Mouse (Mus musculus) hindbrain, embryonic 15.5 days (tissue): ENCODE measurements around the gene Bag1. TPM values are rescaled to one million over a fixed set of nuclear protein-coding genes. Genes with fewer than 3 reads are reported as not detected.
"Not testable (repeated sequence)": the region's sequence is repeated elsewhere in the genome, so short reads cannot be mapped to it uniquely, and the experiment has no call there.

Source experiments
- ATAC-seq: fragments of 200-750 bp; cut with Nextera tagmentation; 2 replicates; pipeline ENCODE4 v1.8.0; 2017; ENCODE audit warnings: low read depth, moderate number of reproducible peaks, moderate TSS enrichment; ENCODE audit not compliant: low FRiP score
- H3K27ac ChIP-seq: fragments of 300-500 bp; sonication (generic); replicated peaks from 2 replicates; pipeline ENCODE4 v1.5.1; 2015; ENCODE audit warnings: mild to moderate bottlenecking, inconsistent platforms
- H3K27me3 ChIP-seq: fragments of 300-500 bp; sonication (generic); 2 replicates; pipeline ENCODE4 v1.6.1; 2015; ENCODE audit warnings: control low read depth, inconsistent platforms
- H3K36me3 ChIP-seq: fragments of 300-500 bp; sonication (generic); 2 replicates; pipeline ENCODE4 v1.6.1; 2015; ENCODE audit warnings: control low read depth, inconsistent platforms
- H3K4me1 ChIP-seq: fragments of 300-500 bp; sonication (generic); replicated peaks from 2 replicates; pipeline ENCODE4 v1.6.1; 2015; ENCODE audit warnings: control low read depth, inconsistent platforms
- H3K4me2 ChIP-seq: fragments of 300-500 bp; sonication (generic); 2 replicates; pipeline ENCODE4 v1.6.1; 2015; ENCODE audit warnings: moderate library complexity, mild to moderate bottlenecking, inconsistent platforms
- H3K4me3 ChIP-seq: fragments of 300-500 bp; sonication (generic); 2 replicates; pipeline ENCODE4 v1.5.1; 2015; ENCODE audit warnings: mild to moderate bottlenecking, inconsistent platforms
- H3K9ac ChIP-seq: fragments of 300-500 bp; sonication (generic); 2 replicates; pipeline ENCODE4 v1.6.1; 2015; ENCODE audit warnings: inconsistent platforms
- H3K9me3 ChIP-seq: fragments of 300-500 bp; sonication (generic); 2 replicates; pipeline ENCODE4 v1.6.1; 2016; ENCODE audit warnings: control low read depth, inconsistent platforms
- WGBS: fragments of 180-500 bp; shearing (Covaris S2); methylation state at CpG from one replicate; pipeline ENCODE4 v1.1.7; 2015; 5-methylcytosine and 5-hydroxymethylcytosine counted together
- polyA plus RNA-seq: library from polyadenylated mRNA; unstranded; fragments of >200 nt; fragmentation: Nextera tagmentation; extraction: Ambion mirVana; gene quantifications from 2 replicates; pipeline ENCODE4 v1.2.1, GENCODE M21; 2015

Gene Bag1
- polyA plus RNA-seq, 1 experiment from 2014 or later, result 203 TPM

DNA sequence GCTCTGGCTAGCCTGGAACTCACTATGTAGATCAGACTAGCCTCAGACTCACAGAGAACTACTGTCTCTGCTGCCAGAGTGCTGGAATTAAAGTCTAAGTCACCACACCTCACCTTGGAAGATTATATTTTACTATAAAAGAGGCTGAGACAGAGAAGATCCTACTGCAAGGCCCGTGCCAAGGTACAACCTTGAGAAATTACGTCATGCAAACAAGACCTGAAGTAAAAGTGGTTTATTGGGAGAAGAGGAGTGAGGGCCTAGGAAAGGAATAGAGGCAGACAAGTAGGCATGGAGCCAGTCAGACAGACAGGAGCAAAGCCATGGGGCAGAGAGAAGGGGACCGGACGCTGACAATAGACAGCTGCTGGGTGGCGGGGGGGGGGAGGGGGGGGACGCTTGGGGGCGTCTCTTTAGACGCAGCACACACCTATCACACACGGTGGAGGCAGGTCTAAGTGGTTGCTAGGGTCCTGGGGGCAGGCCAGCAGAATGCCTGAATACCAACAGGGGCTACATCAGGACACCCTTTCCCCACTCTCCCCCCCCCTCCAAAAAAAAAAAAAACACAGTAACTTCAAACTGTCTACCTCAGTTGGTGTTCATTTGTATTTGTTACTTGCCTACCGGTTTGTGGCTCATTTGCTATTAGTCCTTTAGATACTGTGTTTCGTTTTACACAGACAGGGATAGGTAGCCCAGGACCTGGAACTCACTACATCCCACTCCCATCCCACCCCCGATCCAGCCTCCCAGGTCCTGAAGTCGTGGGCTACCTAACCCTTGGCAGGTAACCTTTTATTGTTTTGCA is 21.9 kb upstream of the Bag1 start:
- no peaks in the 10 kb centered on the region for H3K27me3 ChIP-seq
- H3K4me2 ChIP-seq, result peak overlapping the region; percentile 74
- peak overlapping the region; percentile 85 for H3K4me3 ChIP-seq
- H3K9ac ChIP-seq, result peak overlapping the region; percentile 82
- WGBS, result 15% methylated on average over 9 of the region's 13 CpGs
- peak overlapping the region; percentile 92 for H3K27ac ChIP-seq
- no peak; the same call in 1 of the 2 replicates for ATAC-seq
- peaks cover 22% of the 10 kb centered on the region for H3K4me1 ChIP-seq
- H3K36me3 ChIP-seq, result peaks cover 21% of the 10 kb centered on the region
- H3K9me3 ChIP-seq, result no peaks in the 10 kb centered on the region

DNA sequence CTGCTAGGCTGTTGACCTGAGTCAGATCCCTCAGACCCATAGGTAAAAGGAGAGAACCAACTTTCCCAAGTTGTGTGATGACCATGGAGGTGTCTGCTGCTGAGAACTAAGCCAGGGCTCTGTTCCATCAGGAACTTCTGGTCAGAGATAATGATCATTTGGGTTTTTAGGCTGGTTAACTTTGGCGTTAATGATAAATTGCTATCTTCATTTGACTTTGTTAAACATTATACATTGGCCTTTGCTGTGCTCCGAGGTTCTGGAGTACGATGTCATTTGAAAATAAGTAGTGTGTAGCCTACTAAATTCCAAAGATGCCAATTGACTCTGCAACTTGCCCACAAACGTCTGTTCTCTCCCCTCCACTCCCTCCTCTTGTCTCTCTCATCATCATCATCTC is 21.1 kb upstream of the Bag1 start:
- Histone ChIP-seq H3K9ac (no peak overlapping the region), H3K27me3 (no peaks in the 10 kb centered on the region), H3K27ac (no peak overlapping the region), H3K4me1 (peaks cover 22% of the 10 kb centered on the region), H3K4me2 (0 out of 2 replicates have a peak overlapping the region, but pooled peaks have one; percentile 74), H3K9me3 (no peaks in the 10 kb centered on the region), H3K4me3 (no peak overlapping the region), H3K36me3 (peaks cover 28% of the 10 kb centered on the region)
- no peak for ATAC-seq
- WGBS, result 80% methylated on average over 4 of the region's 4 CpGs

DNA sequence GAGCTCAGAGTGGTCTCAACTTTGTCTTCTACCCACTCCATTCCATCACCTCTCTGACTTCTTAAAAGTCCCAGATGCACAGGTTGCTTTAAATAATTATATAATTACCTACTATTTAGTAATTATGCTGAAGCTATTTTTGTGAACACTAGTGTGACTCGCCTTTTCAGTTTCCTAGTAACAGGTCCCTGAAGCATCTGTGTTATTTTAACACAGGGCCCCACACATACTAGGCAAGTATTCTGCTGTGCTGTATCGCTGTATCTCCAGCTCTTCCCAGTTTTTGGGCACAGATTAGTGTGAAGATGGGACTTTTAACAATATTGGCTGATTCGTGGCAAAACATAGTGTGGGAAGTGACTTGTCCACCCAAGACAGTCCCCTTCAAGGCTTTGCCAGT is 15.4 kb upstream of the Bag1 start:
- Histone ChIP-seq H3K4me1 (no peaks in the 10 kb centered on the region), H3K9me3 (no peaks in the 10 kb centered on the region), H3K9ac (no peak overlapping the region), H3K36me3 (peaks cover 76% of the 10 kb centered on the region), H3K4me2 (no peak overlapping the region), H3K4me3 (no peak overlapping the region), H3K27ac (no peak overlapping the region), H3K27me3 (no peaks in the 10 kb centered on the region)
- ATAC-seq, result no peak
- WGBS, result 92% methylated on average over 3 of the region's 3 CpGs

DNA sequence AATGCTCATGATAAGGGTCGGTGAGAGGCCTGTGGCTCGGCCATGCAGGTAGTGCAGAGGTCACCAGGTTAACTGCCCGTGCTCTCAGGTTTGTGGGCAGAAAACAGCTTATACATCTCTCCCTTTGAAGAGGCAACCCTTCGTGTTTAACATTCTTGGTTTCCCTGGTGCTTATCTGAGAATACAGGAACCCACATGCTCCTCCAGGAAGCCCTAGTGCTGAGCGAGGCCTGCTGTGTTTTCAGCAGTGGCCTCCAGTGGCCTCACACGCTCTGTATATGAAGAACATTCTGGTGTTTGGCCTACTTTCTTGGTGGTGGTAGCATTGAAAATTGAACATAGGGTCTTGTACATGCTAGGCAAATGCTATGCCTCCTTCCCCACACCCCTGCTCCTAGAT is 7.8 kb upstream of the Bag1 start:
- H3K9ac ChIP-seq, result no peak overlapping the region
- no peaks in the 10 kb centered on the region for H3K9me3 ChIP-seq
- H3K27ac ChIP-seq, result no peak overlapping the region
- WGBS, result 94% methylated on average over 6 of the region's 6 CpGs
- no peak overlapping the region for H3K4me3 ChIP-seq
- no peaks in the 10 kb centered on the region for H3K27me3 ChIP-seq
- ATAC-seq, result no peak
- H3K4me1 ChIP-seq, result no peaks in the 10 kb centered on the region
- H3K36me3 ChIP-seq, result peaks cover 84% of the 10 kb centered on the region
- H3K4me2 ChIP-seq, result no peak overlapping the region

DNA sequence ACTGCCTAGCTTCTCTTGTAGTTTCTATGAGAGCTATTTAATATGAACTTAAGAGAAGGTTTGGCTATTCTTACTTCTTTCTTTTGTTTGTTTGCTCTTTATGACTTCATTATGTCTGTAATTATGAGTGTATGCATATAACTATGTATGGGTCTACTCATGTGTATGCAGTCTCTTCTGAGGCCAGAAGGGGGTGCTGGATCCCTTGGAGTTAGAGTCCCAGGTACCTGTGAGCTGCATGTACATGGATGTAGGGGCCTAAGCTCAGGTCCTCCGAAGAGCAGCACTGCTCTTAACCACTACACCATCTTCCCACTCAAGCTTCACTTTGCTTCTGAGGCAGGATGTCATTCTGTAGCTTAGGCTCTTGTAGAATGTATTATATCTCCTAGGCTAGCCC is 5.4 kb upstream of the Bag1 start:
- H3K4me1 ChIP-seq, result peaks cover 13% of the 10 kb centered on the region
- H3K4me3 ChIP-seq, result no peak overlapping the region
- H3K9ac ChIP-seq, result no peak overlapping the region
- WGBS, result 96% methylated on average over 1 of the region's 1 CpGs
- no peaks in the 10 kb centered on the region for H3K9me3 ChIP-seq
- H3K27me3 ChIP-seq, result no peaks in the 10 kb centered on the region
- H3K27ac ChIP-seq, result no peak overlapping the region
- H3K4me2 ChIP-seq, result no peak overlapping the region
- H3K36me3 ChIP-seq, result peaks cover 61% of the 10 kb centered on the region
- ATAC-seq, result no peak

DNA sequence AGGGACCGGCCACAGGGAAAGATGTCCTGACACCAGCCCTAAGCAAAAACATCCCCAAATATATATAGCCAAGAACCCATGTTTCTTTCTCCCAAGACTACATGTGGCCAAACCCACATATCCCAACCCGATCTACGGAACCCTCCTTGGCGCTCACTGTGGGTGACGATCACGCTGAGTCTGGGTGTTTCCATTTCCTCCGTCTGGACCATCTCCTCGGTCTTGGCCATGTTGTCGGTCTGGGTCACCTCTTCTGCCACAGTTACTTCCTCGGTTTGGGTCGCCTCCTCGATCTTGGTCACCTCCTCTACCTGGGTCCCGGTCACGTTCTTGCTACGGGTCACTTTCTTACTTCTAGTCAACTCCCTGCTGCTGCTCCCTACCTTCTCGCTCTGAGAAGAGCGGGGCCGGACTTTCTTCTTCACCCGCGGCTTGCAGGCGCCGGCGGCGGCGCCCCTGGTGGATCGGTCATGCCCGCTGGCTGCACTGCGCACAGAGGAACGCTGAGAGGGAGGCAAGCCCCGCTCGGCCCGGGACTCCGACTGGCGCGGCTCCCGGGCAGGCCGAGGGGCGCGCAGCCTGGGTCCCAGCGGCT is 432 bp downstream of the Bag1 start:
- peak overlapping the region; percentile 87 for H3K4me3 ChIP-seq
- WGBS, result under 1% methylated on average over 35 of the region's 40 CpGs
- ATAC-seq, result peak; percentile 86
- peak overlapping the region; percentile 81 for H3K9ac ChIP-seq
- H3K36me3 ChIP-seq, result peaks cover 25% of the 10 kb centered on the region
- peak overlapping the region; percentile 72 for H3K4me2 ChIP-seq
- peaks cover 31% of the 10 kb centered on the region for H3K4me1 ChIP-seq
- H3K9me3 ChIP-seq, result no peaks in the 10 kb centered on the region
- H3K27me3 ChIP-seq, result no peaks in the 10 kb centered on the region
- H3K27ac ChIP-seq, result peak overlapping the region; percentile 88

DNA sequence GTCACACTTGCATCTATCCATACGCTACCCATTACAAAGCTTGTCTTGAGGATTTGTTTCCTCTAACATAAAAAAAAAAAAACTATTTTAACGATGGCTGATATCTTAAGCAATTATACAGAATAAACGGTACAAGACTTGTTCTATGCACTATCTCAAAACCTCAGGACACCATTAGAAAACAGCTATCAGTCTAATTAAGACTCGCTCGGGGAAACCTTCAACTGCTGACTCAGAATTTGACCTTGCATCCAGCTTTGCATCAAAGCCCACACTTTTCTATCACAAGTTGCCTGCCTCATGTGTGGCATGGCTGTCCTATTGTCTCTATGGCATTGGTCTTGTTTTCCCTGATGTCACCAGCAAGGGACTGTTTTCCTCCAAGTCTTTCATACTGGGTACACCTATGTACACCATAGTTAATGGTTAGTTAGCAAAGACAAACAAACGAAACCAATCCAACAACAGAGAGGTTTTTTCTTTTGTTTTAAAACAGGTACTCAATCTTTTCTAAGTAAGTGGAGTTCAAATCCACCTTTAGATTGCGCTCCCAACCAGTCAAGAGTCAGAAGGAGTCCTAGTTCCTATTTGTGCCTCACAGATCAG is 1.5 kb downstream of the Bag1 start:
- Histone ChIP-seq H3K4me2 (peak overlapping the region; percentile 72), H3K27ac (no peak overlapping the region), H3K4me3 (peak overlapping the region; percentile 87), H3K36me3 (peaks cover 27% of the 10 kb centered on the region), H3K27me3 (no peaks in the 10 kb centered on the region), H3K9me3 (no peaks in the 10 kb centered on the region), H3K9ac (0 out of 2 replicates have a peak overlapping the region, but pooled peaks have one; percentile 81), H3K4me1 (peaks cover 31% of the 10 kb centered on the region)
- ATAC-seq, result no peak
- 89% methylated on average over 7 of the region's 7 CpGs for WGBS

DNA sequence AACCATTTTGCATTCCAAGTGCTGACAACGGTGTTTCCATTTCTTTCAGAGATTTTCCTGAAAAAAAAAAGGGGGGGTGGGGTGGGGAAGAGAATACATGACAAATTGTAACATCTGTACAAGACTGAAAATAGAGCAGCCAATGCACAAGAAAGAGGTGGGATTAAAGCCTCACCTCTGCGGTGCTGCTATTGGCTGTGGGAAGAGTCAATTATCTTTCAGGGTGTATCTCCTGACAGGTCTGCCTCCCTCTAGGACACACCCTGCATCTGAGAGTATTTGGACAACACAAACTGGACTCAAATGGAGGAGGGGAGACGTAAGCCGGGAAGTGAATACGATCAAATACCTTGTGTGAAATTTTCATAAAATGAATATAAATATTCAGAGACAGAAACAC is 4.4 kb downstream of the Bag1 start:
- no peak for ATAC-seq
- Histone ChIP-seq H3K4me3 (no peak overlapping the region), H3K9ac (no peak overlapping the region), H3K9me3 (no peaks in the 10 kb centered on the region), H3K4me2 (no peak overlapping the region), H3K27me3 (no peaks in the 10 kb centered on the region), H3K4me1 (peaks cover 18% of the 10 kb centered on the region), H3K27ac (no peak overlapping the region), H3K36me3 (peaks cover 53% of the 10 kb centered on the region)
- 95% methylated on average over 5 of the region's 5 CpGs for WGBS

DNA sequence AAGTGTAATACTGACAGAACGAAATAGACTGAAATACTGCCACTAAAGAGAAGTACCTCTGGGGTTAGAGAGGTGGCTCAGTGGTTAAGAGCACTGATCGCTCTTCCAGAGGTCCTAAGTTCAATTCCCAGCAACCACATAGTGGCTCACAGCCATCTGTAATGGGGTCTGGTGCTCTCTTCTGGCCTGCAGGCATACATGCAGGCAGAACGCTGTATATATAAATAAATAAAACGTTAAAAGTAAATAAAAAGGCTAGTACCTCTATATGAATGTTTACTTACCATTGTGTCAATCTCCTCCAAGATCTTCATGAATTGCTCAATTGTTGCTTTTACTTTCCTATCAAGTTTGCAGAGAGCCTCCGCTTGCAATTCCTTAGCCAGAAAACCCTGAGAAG is 9.3 kb downstream of the Bag1 start:
- Histone ChIP-seq H3K4me1 (no peaks in the 10 kb centered on the region), H3K36me3 (peaks cover 77% of the 10 kb centered on the region), H3K9ac (no peak overlapping the region), H3K27ac (no peak overlapping the region), H3K4me2 (no peak overlapping the region), H3K27me3 (no peaks in the 10 kb centered on the region), H3K9me3 (no peaks in the 10 kb centered on the region), H3K4me3 (no peak overlapping the region)
- no peak for ATAC-seq
- WGBS, result 96% methylated on average over 5 of the region's 5 CpGs

DNA sequence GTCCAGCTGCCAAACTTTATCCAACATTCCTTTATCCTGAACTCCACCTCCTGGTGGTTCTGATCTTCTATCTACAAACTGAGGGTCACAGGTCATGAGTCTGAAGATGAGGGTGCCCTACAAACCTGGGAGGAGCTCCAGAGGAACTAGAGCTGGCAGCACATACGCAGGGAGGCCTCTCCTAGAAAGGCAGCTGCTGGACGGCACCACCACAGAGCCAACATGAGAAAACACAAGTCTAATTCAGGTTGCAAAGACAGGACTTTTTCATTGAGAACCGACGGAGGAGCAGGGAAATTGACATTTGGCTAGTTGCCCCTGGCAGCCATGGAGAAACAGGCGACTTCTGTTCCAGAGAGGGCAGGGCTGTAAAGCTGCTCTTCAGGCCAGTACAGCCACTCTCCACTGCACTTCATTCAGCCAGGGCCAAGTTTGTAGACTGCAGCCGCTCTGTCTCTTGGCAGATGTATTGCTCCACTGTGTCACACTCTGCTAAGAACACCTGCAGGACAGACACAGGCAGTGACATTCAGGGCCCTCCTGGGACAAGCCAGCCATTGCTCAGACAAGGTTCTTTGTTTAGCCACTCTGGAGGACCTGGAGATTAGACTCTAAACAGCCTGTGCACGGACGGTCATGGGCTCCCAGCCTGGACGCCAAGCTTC is 11.8 kb downstream of the Bag1 start:
- H3K4me1 ChIP-seq, result no peaks in the 10 kb centered on the region
- peak; percentile 96 for ATAC-seq
- no peak overlapping the region for H3K4me3 ChIP-seq
- no peaks in the 10 kb centered on the region for H3K9me3 ChIP-seq
- WGBS, result 62% methylated on average over 9 of the region's 9 CpGs
- no peak overlapping the region for H3K4me2 ChIP-seq
- peak overlapping the region; percentile 43; the same call in 1 of the 2 replicates for H3K27ac ChIP-seq
- no peaks in the 10 kb centered on the region for H3K27me3 ChIP-seq
- peaks cover 58% of the 10 kb centered on the region for H3K36me3 ChIP-seq
- no peak overlapping the region for H3K9ac ChIP-seq

DNA sequence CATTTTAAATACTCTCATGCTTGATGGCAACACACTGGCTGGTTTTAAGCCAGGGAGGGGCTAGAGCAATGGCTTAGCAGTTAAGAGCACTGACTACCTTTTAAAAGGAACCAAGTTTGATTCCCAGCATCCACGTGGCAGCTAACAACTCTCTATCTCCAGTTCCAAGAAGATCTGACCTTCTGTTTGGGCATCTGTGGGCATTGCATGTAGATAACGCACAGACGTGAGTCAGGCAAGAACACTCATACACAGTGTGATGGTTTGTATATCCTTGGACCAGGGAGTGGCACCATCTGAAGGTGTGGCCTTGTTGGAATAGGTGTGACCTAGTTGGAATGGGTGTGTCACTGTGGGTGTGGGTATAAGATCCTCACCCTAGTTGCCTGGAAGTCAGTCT is 13.7 kb downstream of the Bag1 start:
- not testable (repeated sequence) for H3K4me1 ChIP-seq, H3K9ac ChIP-seq, H3K27me3 ChIP-seq, H3K9me3 ChIP-seq, H3K27ac ChIP-seq, H3K4me3 ChIP-seq, ATAC-seq, H3K4me2 ChIP-seq
- WGBS, result 90% methylated on average over 3 of the region's 3 CpGs
- H3K36me3 ChIP-seq, result peaks cover 39% of the 10 kb centered on the region

DNA sequence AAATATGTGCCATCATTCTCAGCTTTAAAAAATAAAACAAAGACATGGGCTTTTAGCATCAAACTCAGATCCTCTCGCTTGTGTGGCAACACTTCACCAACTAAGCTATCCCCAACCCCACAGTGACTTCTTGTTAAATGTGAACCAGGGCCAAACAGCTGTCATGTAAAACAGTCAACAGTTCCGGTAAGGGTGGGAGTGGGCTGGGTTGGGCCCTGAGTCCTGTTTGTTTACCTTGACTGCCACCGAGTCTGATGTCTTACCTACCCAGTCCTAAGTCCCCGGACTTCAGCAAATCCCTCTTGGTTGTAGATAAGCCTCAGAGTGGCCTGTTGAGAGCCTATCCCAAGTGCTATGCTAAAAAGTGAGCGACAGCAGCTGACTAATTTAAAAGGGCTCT is 14.4 kb downstream of the Bag1 start:
- 96% methylated on average over 5 of the region's 5 CpGs for WGBS
- no peak for ATAC-seq
- Histone ChIP-seq H3K27me3 (no peaks in the 10 kb centered on the region), H3K9ac (no peak overlapping the region), H3K4me2 (no peak overlapping the region), H3K4me1 (no peaks in the 10 kb centered on the region), H3K4me3 (no peak overlapping the region), H3K9me3 (no peaks in the 10 kb centered on the region), H3K27ac (no peak overlapping the region), H3K36me3 (peaks cover 32% of the 10 kb centered on the region)
